Mouse (Mus musculus): ENCODE measurements around the gene Borcs5.
"Not testable (repeated sequence)": the region's sequence is repeated elsewhere in the genome, so short reads cannot be mapped to it uniquely, and the experiment has no call there.

The Borcs5 gene

GRCm38 (mm10) chr6:134673712-134674111 is 34.4 kb downstream of the Borcs5 start:
- DNase-seq: not testable (repeated sequence)

DNA sequence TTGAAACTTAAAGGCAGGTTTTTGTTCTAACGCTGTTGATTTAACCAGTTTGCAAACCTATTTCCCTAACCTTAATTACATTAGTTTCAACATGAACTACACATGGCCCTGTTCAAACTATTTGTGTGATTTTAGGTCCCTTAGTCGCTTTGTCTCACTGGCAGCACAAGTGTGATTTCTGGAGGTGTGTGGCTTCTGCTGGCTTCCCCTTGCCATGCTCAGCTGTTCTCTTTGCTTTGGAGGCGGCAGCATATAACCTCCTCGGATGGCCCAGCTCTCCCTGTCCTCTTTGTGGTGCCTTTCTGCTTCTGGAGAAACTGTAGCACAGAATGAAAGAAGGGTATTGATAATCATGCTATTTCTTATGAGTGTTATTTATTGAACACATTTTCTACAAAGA is 38.2 kb downstream of the Borcs5 start:
- DNase-seq: no peak

GRCm38 (mm10) chr6:134678037-134678436 is 38.7 kb downstream of the Borcs5 start:
- DNase-seq: no peak

DNA sequence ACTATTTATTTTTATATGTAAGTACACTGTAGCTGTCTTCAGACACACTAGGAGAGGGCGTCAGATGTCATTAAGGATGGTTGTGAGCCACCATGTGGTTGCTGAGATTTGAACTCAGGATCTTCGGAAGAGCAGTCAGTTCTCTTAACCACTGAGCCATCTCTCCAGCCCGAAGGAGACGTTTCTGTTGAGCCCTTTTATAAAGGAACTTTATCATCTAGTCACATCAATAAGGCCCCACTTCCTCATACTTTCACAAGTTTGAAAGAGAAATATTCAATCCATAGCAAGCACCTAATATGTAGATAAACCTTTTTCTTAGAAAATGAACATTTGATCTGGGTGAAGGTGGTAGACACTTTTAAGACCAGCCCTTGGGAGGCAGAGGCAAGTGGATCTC is 40.0 kb downstream of the Borcs5 start:
- DNase-seq: not testable (repeated sequence)

- no peak for DNase-seq
These were observed 45.1 kb downstream of the Borcs5 start for GRCm38 (mm10) chr6:134684354-134684915.

- no peak for DNase-seq
These were observed 45.7 kb downstream of the Borcs5 start for GRCm38 (mm10) chr6:134685040-134685439.

GRCm38 (mm10) chr6:134685515-134685914 is 46.2 kb downstream of the Borcs5 start:
- DNase-seq: no peak

- DNase-seq: no peak
These were observed 55.2 kb downstream of the Borcs5 start for GRCm38 (mm10) chr6:134694498-134694897.

DNA sequence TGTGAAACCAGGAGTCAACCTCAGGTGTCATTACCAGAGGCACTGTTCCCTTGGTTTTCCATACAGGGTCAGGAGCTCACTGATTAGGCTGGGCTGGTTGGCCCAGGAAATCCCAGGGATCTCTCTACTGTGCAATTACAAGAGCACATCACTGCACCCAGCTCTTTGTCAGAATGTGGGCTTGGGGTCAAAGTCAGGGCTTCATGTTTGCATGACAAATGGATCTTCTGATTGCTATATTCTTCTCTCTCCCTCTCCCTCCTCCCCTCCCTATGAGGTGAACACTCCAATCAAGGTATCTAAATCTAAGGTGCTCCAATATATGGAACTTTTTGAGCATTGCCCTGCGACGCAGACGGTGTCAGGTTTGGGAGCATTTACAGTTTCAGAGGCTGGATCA is 55.7 kb downstream of the Borcs5 start:
- no peak for DNase-seq

DNA sequence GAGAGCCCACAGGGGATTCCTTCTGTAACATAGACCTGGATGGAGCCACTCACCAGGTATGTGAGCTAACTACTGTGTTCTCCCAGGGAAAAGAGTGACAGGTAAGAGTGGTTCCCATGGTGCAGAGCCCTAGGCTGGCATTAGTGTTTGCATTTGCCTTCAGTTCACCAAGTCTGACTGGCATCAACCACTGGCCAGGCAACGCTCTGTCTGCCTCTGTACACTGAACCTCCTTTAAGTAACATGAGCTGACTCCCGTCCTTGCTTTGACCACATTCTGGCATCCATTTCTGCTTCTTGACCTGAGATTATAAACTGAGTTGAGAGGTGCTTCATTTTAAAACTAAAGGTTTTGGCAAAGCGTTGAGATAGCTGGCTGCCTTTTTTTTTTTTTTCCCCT is 56.3 kb downstream of the Borcs5 start:
- DNase-seq: no peak

- DNase-seq: no peak
These were observed 56.8 kb downstream of the Borcs5 start for GRCm38 (mm10) chr6:134696146-134696545.

DNA sequence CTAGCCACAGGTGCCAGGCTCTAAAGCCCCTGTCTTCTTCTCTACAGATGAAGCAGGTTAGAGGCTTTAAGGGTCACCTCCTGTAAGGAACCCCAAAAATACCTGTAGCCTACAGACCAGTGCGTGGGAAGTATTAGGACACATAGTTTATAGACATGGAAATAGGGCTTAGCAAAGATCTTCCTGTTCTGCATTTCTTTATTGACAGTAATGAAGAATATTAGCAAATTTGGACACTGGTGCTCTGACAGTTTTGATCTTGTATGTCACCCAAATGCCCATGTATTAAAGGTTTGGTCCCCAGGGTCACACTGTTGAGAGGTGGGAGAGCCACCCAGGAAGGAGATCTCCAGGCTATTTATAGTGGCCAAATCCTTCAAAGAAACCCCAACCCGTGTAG is 57.2 kb downstream of the Borcs5 start:
- DNase-seq: no peak

DNA sequence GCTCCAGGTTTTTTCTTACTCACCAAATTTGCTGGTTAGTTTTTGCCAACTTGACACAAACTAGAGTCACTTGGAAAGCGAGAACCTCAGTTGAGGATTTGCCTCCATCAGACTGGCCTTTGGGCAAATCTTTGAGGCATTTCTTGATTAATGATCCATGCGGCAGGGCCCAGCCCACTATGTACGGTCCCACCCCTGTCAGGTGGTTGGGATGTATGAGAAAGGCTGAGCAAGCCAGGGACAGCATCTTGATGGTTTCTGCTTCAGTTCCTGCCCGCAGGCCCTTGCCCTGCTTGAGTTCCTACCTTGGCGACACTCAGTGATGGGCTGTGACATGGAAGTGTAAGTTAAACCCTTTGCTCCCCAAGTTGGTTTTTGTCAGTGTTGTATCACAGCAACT is 58.9 kb downstream of the Borcs5 start:
- no peak for DNase-seq

GRCm38 (mm10) chr6:134700451-134701210 is 61.3 kb downstream of the Borcs5 start:
- DNase-seq: peak; percentile 19

DNA sequence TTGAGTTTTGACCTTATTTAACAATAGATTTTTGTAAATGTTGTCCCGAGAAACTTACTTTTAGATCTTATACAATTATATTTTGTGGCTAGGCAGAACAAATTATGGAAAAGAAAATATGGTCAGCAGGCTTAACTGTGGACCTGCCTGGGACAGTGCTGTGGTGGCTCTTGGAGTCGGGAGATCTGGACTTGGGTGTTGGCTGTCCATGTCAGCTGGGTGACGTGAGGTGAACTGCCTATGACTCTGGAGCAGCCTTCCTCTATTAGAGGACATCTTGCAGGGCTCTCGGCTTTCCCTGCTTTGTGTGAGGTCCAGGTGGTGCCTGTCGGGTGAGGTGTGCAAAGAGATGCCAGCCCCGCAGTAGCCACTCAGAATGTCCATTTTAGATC is 61.9 kb downstream of the Borcs5 start:
- no peak for DNase-seq

DNA sequence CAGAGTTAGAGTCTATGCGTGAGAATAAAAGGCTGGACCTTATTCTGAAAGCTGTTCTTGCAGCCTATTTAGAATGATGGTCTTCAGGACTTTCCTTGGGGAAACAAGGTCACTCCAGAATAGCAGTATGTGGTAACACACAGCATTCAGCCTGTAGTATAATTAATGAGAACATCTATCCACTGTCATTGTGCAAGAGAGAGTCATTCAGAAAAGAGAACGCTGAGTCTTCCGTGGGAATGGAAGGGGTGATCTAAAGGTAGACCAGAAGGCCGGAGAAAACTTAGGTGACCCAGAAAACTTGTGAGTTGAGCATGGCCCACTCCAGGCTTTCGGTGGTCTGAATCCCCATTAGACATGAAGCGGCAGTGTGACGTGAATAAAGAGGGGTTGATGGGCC is 62.9 kb downstream of the Borcs5 start:
- no peak for DNase-seq

DNA sequence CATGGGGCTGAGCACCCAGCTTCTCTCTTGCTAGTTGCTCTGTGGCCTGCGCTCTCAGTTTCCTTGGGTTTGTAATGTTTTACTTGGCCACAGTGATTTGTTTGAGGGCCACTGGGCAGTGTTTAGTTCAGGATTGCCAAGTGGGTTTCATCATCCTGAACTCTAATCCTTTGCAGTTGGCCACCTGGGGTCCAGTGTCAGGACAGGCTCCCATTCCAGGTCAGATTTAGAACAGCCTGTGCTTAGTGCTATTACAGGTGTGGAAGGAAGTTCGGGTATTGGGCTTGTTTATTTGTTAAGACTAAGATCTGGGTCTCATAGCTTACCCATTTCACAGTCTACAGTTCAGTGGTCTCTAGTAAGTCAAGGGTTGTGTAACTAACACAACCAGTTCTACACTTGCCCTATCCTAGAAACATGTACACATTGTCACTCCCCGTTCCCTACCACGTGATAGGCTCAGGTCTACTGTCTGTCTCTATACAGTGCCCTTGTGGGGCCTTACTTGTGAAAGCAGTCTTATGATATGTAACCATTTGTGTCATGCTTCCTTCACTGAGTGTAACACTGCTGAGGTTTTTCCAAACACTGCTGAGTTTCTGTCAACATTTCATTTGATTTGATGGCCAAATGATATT is 63.9 kb downstream of the Borcs5 start:
- no peak for DNase-seq

GRCm38 (mm10) chr6:134706467-134706866 is 67.2 kb downstream of the Borcs5 start:
- DNase-seq: no peak

DNA sequence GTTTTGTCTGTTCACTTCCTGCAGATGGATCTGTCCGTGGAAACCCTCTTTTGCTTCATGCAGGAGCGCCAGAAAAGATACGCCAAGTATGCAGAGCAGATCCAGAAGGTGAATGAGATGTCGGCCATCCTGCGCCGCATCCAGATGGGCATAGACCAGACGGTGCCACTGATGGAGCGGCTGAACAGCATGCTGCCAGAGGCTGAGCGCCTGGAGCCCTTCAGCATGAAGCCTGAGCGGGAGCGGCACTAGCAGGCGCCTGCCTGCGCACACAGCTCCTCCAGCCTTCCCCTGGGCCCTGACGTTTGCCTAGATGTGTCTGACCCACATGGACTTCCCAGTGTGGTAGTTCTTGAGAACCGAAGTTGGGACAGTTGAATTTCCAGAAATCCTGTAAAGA is 70.7 kb downstream of the Borcs5 start:
- no peak for DNase-seq

- DNase-seq: no peak
These were observed 74.0 kb downstream of the Borcs5 start for GRCm38 (mm10) chr6:134713321-134713720.

GRCm38 (mm10) chr6:134713897-134714296 is 74.6 kb downstream of the Borcs5 start:
- DNase-seq: peak; percentile 18

DNA sequence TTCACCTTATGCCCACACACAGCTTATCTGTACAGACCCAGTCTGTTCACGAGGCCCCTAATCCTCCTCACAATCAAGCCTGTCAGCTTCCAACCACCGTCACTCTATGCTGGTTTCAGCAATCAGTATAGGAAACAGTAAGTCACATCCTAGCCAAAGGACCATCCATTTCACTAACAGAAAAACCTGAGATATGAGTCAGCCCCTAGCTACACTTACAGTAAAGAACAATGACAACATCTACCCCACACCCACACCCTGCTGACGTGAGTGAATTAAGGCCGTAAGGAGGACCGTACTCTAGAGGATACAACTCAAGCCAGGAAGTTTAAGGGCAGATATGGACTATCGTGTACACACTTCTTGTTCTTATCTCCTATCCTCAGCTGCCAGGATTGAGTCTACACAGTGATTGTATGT is 76.9 kb downstream of the Borcs5 start:
- no peak for DNase-seq

DNA sequence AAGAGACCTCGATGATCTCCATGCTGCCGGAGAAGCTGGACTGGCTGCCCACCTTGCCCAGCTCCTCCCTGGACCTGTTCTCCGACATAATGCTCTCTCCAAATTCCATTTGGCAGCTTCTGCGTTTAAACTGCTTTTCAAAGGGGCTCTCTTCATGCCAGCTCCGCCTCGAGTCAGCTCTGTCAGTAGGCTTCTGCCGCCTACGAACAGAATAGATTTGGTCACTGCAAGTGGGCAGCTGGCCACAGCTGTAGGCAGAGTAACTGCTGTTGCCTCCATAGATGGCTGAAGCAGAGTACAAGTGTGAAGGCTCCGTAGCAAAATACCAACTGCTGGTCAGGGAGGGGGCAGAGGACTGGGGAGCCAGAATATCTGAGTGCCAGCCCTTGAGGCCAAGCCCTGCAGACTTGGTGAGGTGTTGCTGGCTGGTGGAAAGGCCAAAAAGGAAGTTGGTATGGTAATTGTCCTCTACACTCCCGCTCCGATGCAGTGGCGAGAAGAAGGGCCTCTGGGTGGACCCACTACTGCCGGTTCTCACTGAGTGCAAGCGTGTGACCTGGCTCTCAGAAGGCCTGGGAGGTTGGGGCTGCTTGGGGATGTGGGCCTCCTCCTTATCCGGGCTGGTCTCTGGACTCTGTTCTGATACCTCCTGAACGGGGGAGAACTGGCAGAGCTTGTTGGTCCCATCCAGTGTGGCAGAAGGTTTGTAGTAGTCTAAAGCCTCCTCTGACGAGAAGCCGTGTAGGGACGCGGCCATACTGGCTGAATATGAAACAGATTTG is 78.8 kb downstream of the Borcs5 start:
- DNase-seq: no peak

GRCm38 (mm10) chr6:134718668-134719065 is 79.4 kb downstream of the Borcs5 start:
- no peak for DNase-seq

Measured in embryo, embryonic 11 days (tissue).